Mouse (Mus musculus): ENCODE measurements at regions not wholly inside any gene's neighbourhood (a gene's known extent, or its start where the extent isn't known, plus 50 kb on each side); places are given as distances from the start of the nearest gene placed in this dataset.

DNA sequence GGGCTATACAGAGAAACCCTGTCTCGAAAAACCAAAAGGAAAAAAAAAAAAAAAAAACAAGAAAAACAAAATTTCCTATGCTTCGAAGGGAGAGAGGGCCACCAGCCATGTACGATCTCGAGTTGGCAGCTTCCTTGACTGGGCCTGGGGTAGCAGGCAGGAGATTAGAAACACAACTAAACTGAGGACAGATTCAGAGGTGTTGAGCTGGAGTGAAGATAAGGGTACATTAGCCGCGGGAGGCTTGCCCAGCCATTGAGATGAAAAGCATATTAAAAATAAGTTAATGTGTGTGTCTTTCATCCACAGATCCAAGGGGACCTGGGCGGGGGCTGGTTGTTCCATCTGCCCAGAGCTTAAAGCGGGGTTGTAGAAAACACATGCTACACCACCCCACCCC lies 145.3 kb upstream of the Usp24 start:
- no peak for TF ChIP-seq GATA1 (IDR thresholded peaks at IDR 0.05; ENCODE audit: borderline replicate concordance, low read length)
- no peak for TF ChIP-seq FLI1 (IDR thresholded peaks at IDR 0.05; ENCODE audit: low read length)

All from megakaryocyte, embryonic 14.5 days (primary cell).